Mouse (Mus musculus) telencephalon, adult 2 months (tissue): ENCODE data around the gene Shox2.

Experiments
- DNase-seq: peaks from one replicate; pipeline ENCODE4 v3.0.0-alpha.2; 2011; ENCODE audit warnings: low read depth, low spot score

The Shox2 gene

DNA sequence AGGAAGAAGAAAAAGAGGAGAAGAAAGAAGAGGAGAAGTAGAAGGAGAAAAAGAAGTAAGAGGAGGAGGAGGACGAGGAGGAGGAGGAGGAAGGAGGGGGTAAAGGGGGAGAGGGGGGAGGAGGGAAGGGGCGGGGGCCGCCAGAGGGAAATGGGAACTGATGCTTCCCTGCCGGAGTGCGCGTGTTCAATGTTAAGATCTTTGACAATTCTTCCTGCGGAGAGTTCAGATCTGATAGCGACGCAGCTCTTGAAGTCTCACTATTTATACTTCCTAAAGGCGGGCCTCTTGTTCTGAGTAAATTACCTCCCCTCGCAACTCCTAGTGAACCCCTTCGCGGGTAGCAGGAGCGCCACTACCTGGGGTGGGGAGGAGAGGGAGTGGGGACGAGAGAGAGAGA lies at the start of gene Shox2:
TSS of gene Shox2 (minus strand) at position 66 of the 400 bp plus-strand sequence.
- DNase-seq = no peak

DNA sequence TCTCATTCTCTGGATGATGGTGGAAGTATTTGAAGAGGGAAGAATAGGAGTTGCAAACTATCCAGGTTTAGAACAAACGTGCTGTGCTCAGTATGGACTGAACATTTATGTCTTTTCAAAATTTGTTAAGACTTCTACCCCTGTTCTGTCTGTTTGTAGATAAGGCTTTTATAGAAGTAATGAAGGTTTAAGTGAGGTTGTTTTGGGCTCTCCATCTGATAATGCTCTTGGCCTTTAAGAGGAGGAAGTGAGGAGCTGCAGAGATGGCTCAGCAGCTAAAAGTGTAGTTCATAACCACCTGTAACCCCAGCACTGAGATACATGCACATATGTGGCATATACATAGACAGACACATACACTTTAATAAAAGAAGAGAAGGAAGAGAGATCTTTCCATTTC lies 15.2 kb upstream of the Shox2 start:
- no peak for DNase-seq

DNA sequence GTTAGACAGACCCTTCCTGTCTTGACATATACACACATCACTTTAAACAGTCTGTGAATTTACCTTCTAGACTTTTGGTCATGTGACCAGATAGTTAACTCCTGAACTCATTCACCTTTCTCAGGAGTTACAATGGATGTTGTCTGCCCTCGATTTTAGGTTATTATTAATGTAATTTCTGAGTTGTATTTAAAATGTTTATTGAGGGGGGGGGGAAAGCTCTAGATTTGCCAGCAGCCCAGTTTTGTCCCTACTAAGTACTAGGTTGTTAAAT lies 4.7 kb upstream of the Shox2 start:
- no peak for DNase-seq

DNA sequence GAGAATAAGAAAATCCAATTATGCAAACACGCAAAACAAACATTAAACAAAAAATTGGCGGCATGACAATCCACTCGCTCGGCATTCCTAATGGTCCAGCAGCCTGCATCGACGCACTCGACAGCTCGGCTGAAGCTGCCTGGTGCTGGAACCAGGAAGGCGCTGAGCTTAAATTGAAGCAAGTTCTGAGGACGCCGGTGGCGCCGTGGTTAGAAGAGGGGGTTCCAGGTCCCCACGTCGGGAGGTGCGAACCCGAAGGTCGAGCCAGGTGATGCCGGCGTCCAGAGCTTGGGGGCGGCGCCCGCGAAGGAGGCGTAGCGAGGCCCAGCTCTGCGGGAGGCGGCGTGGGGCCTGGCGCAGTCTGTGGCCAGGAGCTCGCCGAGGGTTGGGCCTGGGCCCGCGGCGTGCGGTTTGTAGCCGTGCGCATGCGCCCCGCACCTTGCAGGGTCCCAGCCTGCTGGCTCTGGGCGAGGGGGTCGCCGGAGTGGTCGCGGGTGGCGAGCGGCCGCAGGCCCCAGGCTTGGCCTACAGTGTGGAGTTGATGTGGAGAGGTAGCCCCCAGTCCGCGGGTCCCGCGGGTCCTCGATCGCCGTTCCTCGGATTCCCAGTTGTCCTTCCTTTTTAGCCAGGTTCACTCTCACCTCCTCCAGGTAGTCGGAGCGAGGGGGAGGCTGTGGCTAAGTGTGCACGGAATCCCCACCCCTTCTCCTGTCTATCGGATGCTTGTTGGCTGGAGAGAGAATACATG lies 4.1 kb upstream of the Shox2 start:
- peak; percentile 81 for DNase-seq

DNA sequence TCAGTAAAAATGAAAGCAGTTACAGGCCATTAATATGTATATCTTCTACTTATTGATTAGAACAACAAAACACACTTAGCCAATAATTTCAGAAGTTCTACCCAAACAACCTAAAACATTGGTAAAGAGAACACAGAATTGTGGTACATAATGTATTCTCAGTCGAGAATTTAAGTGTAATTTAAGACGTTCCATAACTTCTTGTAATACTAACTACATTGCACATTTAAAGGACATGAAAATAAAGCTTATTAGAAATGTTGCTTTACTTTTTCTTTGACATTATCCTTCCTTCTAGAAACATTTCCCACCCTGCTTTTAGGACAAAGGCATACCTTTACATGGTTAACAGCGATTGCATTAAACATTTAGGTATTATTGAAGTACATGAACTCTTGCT lies 1.9 kb upstream of the Shox2 start:
- DNase-seq = no peak

DNA sequence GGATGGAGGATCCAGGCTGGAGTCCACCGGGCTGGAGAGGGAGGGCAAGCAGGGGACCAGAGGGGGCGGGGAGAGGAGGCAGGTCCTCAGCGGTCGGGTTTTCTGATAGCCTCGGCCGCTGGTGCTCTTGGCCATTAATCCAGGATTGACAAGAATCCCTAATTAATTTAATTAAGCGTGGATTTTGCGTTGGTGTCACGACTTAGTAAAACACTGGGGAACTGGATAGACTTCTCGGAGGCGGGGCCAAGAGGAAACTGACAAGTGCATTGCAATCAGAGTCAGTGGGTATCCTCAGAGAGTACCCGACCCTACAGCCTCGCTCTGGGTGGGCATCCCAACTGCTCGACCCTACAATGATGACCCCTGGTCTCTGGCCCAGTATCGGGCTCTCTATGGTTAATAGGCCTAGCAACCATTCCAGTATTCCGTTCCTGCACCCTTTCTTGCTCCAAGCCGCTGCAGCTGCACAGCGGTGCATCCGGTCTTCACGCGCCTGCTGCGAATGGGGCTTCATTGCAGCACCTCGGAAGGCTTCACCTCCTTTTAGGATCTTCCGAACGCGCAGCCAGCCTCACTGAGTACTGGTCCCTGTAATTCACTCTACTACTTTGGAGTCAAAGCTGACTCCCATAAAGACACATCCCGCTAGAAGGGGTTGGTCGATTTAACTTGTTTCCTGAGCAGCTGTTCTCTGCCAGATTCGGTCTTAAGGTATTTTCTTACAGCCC lies 775 bp upstream of the Shox2 start:
- no peak for DNase-seq

DNA sequence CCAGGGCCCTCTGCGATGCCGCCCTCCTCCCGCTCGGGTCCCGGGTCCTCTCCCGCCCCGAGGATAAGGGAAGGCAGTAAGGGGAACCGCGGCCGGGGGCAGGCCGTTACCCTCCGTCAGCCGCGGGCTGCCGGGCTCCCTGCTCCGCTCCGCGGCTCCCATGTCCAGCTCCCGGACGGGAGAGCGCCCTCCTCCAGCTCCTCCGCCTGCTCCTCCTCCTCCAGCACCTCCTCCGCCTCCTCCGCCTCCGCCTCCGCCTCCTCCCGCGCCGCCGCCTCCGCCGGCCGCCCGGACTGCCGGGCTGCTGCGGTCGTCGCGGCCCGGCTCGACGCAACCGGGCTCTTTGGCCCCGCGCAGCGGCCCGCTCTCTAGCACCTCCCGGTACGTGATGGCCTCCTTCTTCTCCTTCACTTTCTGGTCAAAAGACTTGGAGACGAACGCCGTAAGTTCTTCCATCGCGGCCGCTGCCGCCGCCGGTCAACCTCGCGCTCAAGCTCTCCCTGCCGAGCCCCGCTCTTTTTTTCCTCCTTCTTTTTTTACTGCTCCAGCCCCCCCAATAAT lies 390 bp downstream of the Shox2 start, which contains the start of gene Rsrc1:
TSS of gene Rsrc1 (plus strand) at position 290 of the 561 bp plus-strand sequence.
- no peak for DNase-seq

DNA sequence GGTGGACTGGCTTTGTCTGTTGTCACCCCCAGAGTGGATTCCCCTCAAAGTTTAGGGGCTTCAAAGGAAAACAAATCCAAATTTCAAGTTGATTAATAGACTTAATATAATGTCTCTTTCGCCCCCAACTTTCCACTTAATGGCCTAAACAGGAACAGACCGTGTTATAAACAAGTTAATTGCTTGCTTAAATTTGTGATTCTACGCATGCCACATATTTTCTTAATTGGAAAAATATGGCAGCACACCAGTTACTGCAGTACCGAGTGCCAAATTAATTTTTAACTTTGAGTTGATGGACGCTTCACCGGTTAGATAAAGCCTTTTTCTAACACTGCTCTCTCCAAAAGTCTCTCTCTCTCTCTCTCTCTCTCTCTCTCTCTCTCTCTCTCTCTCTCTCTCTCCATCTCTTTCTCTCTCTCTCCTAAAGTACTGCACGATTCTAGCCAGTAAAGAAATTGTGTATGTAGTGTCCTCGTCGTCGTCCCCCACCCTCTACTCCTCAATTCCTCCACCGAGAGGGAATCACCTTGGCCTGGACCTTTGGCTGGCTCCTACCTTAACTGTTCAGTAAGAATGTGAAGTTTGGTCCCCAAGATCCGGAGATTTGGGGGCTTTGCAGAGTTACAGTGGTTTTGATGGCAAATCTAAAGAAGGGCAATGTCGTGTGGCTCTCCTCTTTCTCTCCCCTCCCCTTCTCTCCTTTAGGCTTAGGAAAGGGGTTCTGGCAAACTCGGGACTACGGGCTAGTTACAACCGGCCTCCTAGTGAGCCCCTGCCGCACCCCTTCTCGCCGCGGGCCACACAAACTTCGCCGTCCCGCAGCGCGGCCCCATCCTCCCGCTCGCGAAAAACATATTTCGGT lies 1.2 kb downstream of the Shox2 start:
- no peak for DNase-seq

DNA sequence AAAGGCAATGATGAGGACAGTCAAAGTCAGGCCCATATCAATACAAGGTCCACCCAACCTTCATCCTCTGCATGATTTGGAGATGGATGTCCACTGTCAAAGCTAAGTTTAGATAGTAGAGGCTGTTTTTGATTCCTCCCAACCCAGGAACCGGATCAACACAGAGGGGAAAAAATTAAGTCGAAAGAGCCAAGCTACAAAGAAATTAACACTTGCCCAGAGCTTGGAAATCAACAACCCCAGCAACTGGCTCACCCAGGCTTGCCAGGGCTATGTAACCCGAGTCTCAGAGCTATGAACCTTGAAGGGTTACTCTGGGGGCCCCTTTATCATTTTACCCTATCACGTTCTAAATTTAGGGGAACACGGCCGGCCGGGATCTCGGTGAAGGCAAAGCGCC lies 2.1 kb downstream of the Shox2 start:
- no peak for DNase-seq

DNA sequence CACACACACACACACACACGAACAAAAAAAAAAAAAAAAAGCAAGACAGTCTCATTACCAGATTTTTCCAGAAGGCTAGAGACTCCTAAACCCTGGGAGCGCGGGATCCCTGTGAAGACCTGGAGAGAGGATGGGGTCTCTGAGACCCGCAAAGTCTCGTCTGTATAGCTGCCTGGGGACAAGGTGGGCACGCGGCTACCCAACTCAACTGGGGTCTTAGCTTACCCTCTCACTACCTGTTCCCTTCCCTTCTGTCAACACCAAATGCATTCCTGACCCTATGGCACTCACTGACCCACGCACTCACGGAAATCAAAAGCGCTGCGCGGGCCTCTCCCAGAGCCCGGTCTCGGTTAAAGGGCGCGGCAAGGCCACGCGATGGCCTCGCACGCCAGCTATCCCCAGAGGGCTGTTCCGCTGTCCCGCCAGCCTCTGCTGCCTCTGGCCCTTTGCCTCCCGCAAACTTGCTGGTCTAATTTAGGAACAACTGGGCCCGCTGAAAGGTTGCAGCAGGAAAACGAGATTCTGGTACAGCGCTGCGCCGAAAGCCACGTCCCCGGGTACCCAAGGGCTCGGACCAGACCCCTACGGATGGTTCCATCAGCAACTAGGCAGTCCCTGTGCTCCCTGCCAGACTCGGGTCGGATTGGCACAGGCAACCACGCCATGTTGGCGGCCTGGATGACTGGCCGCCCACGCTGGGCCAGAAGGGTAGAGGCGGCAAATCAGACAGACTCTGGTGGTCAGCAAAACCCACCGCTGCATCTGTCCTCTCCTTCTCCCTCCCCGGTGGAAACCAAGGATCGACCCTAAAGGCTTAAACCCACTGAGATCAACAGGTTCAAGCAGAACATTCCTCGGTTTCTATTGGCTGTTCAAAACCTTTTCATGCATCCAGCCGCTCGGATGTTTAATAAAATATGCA lies 2.9 kb downstream of the Shox2 start:
- no peak for DNase-seq

DNA sequence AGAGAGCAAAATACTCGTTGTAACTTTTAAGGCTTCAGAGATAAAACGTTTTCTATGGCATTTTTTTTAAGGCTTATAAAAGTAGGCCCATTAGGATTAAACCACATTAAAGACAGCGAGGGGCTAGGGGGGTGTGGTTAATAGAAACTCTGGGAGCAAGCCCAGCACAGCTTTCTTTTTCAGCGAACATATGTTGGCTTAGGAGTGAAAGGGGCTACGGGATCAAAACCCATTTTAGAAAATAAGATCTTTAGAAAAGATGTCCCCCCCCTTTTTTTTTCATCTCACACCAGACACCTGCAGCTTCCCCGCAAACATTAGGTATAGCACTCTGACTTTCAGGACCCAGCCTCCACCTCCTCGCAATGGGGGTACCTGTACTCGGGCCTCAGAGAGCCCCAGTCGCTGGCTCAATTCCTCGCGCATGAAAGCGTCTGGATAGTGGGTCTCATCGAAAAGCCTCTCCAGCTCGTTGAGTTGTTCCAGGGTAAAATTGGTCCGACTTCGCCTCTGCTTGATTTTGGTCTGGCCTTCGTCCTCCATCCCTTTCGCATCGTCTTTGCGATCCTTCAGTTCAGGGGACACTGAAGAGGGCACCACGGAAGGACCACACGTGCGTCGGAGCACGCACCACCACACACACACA lies 3.6 kb downstream of the Shox2 start:
- no peak for DNase-seq

DNA sequence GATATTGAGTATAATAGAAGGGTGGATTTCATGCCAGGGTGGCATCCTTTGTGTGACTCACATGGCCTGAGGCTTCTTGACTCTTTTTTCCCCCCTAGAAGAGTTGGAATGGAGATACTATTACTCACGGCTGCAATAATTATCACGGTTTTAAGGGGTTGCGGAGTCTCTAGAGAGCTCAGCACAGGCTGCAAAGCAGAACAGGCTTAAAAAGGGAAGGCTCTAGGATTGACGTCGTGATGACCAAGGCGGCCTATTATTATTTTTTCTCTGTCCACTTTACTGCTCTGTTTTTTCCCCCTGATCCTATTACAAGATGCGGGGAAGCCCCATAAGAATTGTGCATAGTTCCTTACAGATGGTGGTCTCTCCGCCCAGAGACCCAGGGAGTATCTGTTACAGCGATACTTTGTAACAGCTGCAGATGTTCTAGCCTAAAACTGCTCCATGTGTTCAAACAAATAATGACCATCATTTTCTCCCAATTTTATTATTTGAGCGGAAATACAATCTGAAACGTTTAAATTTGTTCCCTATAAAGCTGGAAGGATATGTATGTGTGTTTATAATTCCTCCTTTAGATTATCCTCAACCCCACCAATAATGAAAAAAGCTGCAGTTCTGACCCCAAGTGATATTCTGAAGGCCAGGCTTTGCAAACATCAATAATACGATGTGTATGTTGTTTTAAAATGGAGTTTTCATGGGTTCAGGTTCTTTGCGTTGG lies 4.5 kb downstream of the Shox2 start:
- no peak for DNase-seq

DNA sequence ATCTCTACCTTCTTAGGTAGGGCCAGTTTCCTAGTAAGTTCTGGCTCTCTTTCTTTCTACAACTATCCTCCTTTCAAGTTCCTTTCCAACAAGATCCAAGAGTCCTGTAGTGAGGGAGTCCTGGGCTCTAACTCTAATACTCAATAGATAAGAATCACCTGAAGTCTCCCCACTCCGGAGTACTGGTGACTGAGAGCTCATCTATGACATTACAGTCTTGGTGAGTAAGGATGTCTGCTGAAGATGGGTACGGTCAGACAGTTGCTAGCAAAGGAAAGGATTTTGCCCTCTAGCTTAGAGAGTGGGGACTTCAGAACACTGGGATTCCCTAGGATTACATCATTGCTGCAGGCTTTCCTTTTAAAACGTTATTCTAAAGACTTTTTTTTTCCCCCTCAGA lies 7.1 kb downstream of the Shox2 start:
- no peak for DNase-seq

DNA sequence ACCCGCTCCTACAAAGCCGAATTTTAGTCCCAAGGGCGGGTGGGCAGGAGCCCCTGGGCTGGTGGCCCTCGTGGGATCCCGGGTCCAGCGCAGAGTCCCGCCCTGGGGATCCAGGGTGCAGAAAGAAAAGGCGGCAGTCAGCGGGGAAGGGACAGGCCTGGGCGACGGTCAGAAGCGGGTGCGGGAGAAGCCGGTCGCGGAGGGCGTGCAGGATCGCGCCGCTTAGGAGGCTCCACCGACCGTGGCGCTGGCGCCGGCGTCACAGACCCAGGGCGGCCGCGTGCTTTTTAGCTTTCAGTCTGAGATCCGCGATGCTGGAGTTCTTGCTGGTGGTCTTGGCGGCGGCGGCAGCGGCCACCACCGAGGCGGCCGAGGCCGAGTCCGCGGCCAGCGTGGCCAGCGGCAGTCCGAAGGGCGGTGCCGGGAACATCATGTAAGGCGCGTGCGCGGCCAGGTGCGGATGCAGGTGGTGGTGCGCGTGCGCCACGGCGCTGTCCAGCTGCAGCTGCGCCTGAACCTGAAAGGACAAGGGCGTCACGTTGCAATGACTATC lies 8.1 kb downstream of the Shox2 start:
- no peak for DNase-seq

DNA sequence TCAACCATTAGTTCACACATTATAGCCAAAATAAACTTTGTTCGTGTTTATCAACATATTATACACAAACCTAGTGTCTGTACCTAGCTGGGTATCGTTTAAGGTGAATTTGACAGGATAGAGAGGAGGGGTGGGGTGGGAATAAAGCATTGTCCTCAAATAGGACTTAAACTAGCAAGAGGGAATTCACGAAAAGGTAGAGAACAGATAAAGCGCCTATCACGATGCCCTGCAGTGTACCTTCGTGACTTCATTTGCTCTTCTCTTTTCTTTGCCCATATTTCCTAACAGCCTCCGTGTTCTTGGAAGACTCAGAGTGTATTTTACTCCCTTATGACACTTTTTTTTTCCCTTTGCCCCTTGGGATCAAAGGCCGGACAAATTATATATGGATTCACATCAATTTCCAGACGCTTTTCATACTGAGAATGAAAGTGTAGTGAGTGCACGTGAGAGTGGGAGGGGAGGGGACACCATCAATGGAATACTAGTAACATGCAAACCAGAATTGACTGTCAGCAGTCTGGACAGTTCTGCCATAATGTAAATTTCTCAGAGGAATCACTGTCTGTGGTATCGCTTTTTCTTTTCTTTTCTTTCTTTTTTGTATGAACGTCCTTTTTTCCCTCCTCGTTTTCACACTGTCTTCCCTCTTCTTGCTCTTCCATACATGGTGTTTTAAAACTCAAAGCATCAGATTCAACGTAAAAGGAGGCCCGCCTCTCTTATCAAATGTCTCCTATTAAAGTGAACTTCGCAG lies 9.2 kb downstream of the Shox2 start:
- no peak for DNase-seq

DNA sequence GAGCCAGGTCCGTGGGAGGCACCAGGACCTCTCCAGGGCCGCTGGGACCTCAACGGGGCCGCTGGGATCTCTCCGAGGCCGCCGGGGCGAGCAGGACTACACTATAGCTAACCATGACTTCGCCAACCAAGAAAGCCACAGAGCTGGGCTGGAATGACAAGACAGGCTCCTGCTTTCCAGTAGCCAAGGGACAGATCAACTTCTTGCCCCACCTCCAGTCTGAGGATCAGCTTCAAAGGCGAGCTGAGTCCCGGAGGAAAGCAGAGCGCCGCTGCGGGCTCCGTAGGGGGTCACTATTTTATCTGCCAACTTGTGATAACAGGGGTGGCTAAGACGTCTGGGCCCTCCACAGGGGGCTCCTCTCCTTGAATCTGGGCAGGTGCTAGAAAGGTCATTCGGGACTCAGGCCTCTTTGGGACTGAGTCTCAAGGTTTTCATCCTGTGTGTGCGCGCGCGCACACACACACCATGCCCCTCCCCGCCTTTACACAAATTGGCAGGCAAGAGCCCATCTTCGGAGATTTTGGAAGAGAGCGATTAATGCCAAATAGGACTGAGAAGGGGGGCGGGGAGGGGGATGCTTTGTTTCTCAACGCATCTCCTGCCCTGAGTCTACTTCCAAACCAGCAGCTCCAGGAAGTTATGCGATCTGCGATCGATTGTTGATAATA lies 10.8 kb downstream of the Shox2 start:
- no peak for DNase-seq

DNA sequence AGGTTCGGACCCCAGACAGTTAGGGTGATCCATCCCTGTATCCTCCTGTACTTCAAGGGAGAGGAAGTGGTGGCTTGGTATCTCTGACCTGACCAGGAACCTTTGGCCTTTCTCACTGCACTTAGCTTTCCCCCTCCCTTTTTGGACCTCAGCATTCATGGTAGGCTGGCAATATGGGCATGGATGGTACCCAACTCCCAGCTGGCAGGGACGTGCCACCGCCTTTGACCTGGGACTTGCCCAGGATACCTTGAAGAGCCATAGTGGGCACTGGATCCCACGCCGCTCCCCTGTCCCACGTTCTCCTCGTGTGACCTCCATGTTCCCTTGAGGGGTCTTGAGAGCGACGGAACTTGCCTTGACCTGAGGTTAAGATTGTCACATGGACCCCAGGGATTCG lies 11.3 kb downstream of the Shox2 start:
- DNase-seq = no peak

DNA sequence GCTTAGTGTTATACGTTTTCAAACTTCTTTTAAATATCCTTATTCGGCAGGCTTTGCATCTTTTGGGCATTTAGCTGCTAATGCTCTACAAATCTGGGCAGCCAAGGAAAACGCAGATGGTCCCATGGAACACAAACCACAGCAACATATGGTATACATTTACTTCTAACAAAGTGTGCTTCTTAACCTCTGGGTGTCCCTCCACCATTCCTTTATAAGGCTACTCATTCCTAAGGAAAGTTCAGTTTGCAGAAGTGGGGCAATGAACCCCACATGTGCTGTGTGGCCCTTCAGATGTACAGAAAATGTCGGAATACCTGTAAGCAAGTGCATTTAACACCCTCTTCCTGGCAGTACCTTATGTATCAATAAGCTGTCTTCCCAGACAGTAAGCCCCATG lies 14.1 kb downstream of the Shox2 start:
- DNase-seq = no peak
